Mouse (Mus musculus) MEL (cell line): ENCODE results near the gene Cd300lf. TPM values are rescaled to one million over a fixed set of nuclear protein-coding genes. Genes with fewer than 3 reads are reported as not detected.

Experiments used
- DNase-seq: peaks from one replicate; pipeline ENCODE4 v3.0.0; 2011; ENCODE audit warnings: low read depth, low spot score
- H3K27ac ChIP-seq: 2 replicates; pipeline ENCODE4 v1.5.1; 2012; ENCODE audit warnings: low read depth, mild to moderate bottlenecking, control low read depth, low read length, moderate library complexity; ENCODE audit not compliant: control insufficient read depth
- H3K27me3 ChIP-seq, 2 experiments: fragments of 150-350 bp in 1 of 2; sonication (generic) in 1 of 2; 2 replicates each; pipeline ENCODE4 v1.6.1; 2012; ENCODE audit warnings: low read length in 2 of 2, mild to moderate bottlenecking in 2 of 2, improper control_type of control experiment in 1 of 2, moderate library complexity in 1 of 2; ENCODE audit not compliant: insufficient read depth in 2 of 2, control insufficient read depth in 1 of 2
- H3K36me3 ChIP-seq, 2 experiments: 2 replicates each; pipeline ENCODE4 v1.6.1; 2012 to 2014; ENCODE audit warnings: low read length in 2 of 2, improper control_type of control experiment in 1 of 2, inconsistent platforms in 1 of 2, mild to moderate bottlenecking in 1 of 2; ENCODE audit not compliant: insufficient read depth in 2 of 2, control insufficient read depth in 1 of 2
- H3K4me1 ChIP-seq, 2 experiments: fragments of 150-350 bp in 1 of 2; sonication (generic) in 1 of 2; 2 replicates each; pipeline ENCODE4 v1.6.1; 2012; ENCODE audit warnings: low read length in 2 of 2, improper control_type of control experiment in 1 of 2, mild to moderate bottlenecking in 1 of 2; ENCODE audit not compliant: insufficient read depth in 2 of 2, control insufficient read depth in 1 of 2
- H3K4me3 ChIP-seq, 2 experiments: fragments of 150-350 bp in 1 of 2; sonication (generic) in 1 of 2; 2 replicates each; pipeline ENCODE4 v1.5.1; 2012; ENCODE audit warnings: low read depth in 2 of 2, low read length in 2 of 2, mild to moderate bottlenecking in 2 of 2, moderate library complexity in 2 of 2, control low read depth in 1 of 2, improper control_type of control experiment in 1 of 2; ENCODE audit not compliant: control insufficient read depth in 1 of 2, insufficient read depth in 1 of 2
- H3K79me2 ChIP-seq: 2 replicates; pipeline ENCODE4 v1.6.1; 2012; ENCODE audit warnings: mild to moderate bottlenecking, low read length, moderate library complexity; ENCODE audit not compliant: control insufficient read depth, poor library complexity, insufficient read depth
- H3K9ac ChIP-seq: 2 replicates; pipeline ENCODE4 v1.6.1; 2012; ENCODE audit warnings: low read depth, mild to moderate bottlenecking, control low read depth, low read length, moderate library complexity; ENCODE audit not compliant: control insufficient read depth, poor library complexity, severe bottlenecking
- H3K9me3 ChIP-seq: fragments of 150-350 bp; sonication (generic); replicated peaks from 2 replicates; pipeline ENCODE4 v1.6.1; 2012; ENCODE audit warnings: mild to moderate bottlenecking, low read length, improper control_type of control experiment, moderate library complexity; ENCODE audit not compliant: insufficient read depth
- BHLHE40 ChIP-seq: IDR thresholded peaks from 2 replicates; pipeline ENCODE4 v1.6.1; 2012; ENCODE audit warnings: low read depth, mild to moderate bottlenecking, inconsistent platforms, low read length, improper control_type of control experiment, borderline replicate concordance
- CHD1 ChIP-seq: IDR thresholded peaks from 2 replicates; pipeline ENCODE4 v1.6.1; 2012; ENCODE audit warnings: low read depth, mild to moderate bottlenecking, inconsistent platforms, low read length, improper control_type of control experiment
- CTCF ChIP-seq, 3 experiments: IDR thresholded peaks in 2 of 3; conservative IDR thresholded peaks in 1 of 3; 2 replicates each; pipeline ENCODE4 v1.5.1; 2011 to 2012; ENCODE audit warnings: low read length in 3 of 3, low read depth in 2 of 3, mild to moderate bottlenecking in 2 of 3, improper control_type of control experiment in 1 of 3, inconsistent platforms in 1 of 3, mixed read lengths in 1 of 3, moderate library complexity in 1 of 3; ENCODE audit not compliant: control insufficient read depth in 1 of 3, insufficient read depth in 1 of 3, poor library complexity in 1 of 3, severe bottlenecking in 1 of 3
- E2F4 ChIP-seq: IDR thresholded peaks from 2 replicates; pipeline ENCODE4 v1.6.1; 2011; ENCODE audit warnings: low read depth, low read length, improper control_type of control experiment, borderline replicate concordance
- EP300 ChIP-seq, 2 experiments: IDR thresholded peaks; 2 replicates each; pipeline ENCODE4 v1.6.1; 2011; ENCODE audit warnings: improper control_type of control experiment in 2 of 2, low read length in 2 of 2, low read depth in 1 of 2, mild to moderate bottlenecking in 1 of 2
- ETS1 ChIP-seq: IDR thresholded peaks from 2 replicates; pipeline ENCODE4 v1.6.1; 2012; ENCODE audit warnings: low read depth, mild to moderate bottlenecking, inconsistent platforms, low read length, improper control_type of control experiment, moderate library complexity
- GATA1 ChIP-seq: IDR thresholded peaks from 2 replicates; pipeline ENCODE4 v1.6.1; 2011; ENCODE audit warnings: low read depth, low read length, improper control_type of control experiment
- KAT2A ChIP-seq: conservative IDR thresholded peaks from 2 replicates; pipeline ENCODE4 v1.6.1; 2012; ENCODE audit warnings: low read depth, low read length, improper control_type of control experiment, inconsistent platforms
- MYB ChIP-seq: IDR thresholded peaks from 2 replicates; pipeline ENCODE4 v1.6.1; 2011; ENCODE audit warnings: mild to moderate bottlenecking, low read depth, low read length, improper control_type of control experiment
- MYC ChIP-seq: IDR thresholded peaks from 2 replicates; pipeline ENCODE4 v1.6.1; 2011; ENCODE audit warnings: low read depth, mild to moderate bottlenecking, low read length, improper control_type of control experiment, moderate library complexity
- NELFE ChIP-seq: IDR thresholded peaks from 2 replicates; pipeline ENCODE4 v1.6.1; 2011; ENCODE audit warnings: low read depth, low read length, improper control_type of control experiment
- POLR2AphosphoS2 ChIP-seq: IDR thresholded peaks from 2 replicates; pipeline ENCODE4 v1.6.1; 2011; ENCODE audit warnings: low read length, improper control_type of control experiment
- RAD21 ChIP-seq: IDR thresholded peaks from 2 replicates; pipeline ENCODE4 v1.6.1; 2011; ENCODE audit warnings: mild to moderate bottlenecking, low read depth, low read length, improper control_type of control experiment
- RCOR1 ChIP-seq: IDR thresholded peaks from 2 replicates; pipeline ENCODE4 v1.6.1; 2012; ENCODE audit warnings: low read depth, mild to moderate bottlenecking, inconsistent platforms, low read length, improper control_type of control experiment
- SMC3 ChIP-seq: IDR thresholded peaks from 2 replicates; pipeline ENCODE4 v1.6.1; 2011; ENCODE audit warnings: low read depth, low read length, improper control_type of control experiment
- TAL1 ChIP-seq: IDR thresholded peaks from 2 replicates; pipeline ENCODE4 v1.6.1; 2012; ENCODE audit warnings: mild to moderate bottlenecking, inconsistent platforms, low read length, moderate library complexity, mixed read lengths
- TBP ChIP-seq: IDR thresholded peaks from 2 replicates; pipeline ENCODE4 v1.8.0; 2011; ENCODE audit warnings: low read depth, low read length, improper control_type of control experiment
- TCF12 ChIP-seq: IDR thresholded peaks from 2 replicates; pipeline ENCODE4 v1.6.1; 2014; ENCODE audit warnings: low read depth, mild to moderate bottlenecking, inconsistent platforms, low read length, improper control_type of control experiment, moderate library complexity
- USF1 ChIP-seq: IDR thresholded peaks from 2 replicates; pipeline ENCODE4 v1.6.1; 2014; ENCODE audit warnings: low read depth, mild to moderate bottlenecking, inconsistent platforms, low read length, improper control_type of control experiment, moderate library complexity
- ZMIZ1 ChIP-seq: IDR thresholded peaks from 2 replicates; pipeline ENCODE4 v1.6.1; 2012; ENCODE audit warnings: low read depth, mild to moderate bottlenecking, inconsistent platforms, low read length, improper control_type of control experiment, moderate library complexity
- ZNF384 ChIP-seq: IDR thresholded peaks from 2 replicates; pipeline ENCODE4 v1.6.1; 2012; ENCODE audit warnings: low read depth, mild to moderate bottlenecking, inconsistent platforms, low read length, improper control_type of control experiment
- polyA plus RNA-seq, 2 experiments: library from polyadenylated mRNA; stranded (reverse) in 1 of 2; unstranded in 1 of 2; fragments of >175 nt in 1 of 2; fragments of >200 nt in 1 of 2; gene quantifications; 2 replicates each; pipeline versions ENCODE4 v1.2.1 to v1.2.4; 2012; ENCODE audit warnings: low replicate concordance in 2 of 2, low read depth in 1 of 2; ENCODE audit not compliant: insufficient read length in 2 of 2, insufficient read depth in 1 of 2, missing spikeins in 1 of 2
- total RNA-seq: library from RNA; depleted of rRNA; stranded (reverse); fragments of 300-350 nt; gene quantifications from 2 replicates; pipeline ENCODE4 v1.2.3, GENCODE M21; 2012

Cd300lf gene
- total and polyA plus RNA-seq, 3 experiments, result 0.12 to 0.46 TPM; not detected in 1

GRCm38 (mm10) chr11:115181913-115182638, 48.3 kb upstream of the Cd300lf start (continued):
- no peak for TF ChIP-seq MYB

- no peaks in the 10 kb centered on the region for H3K79me2 ChIP-seq
- H3K27ac ChIP-seq, result no peak overlapping the region
- no peak overlapping the region for H3K9ac ChIP-seq
- TF ChIP-seq ETS1 (no peak), RCOR1 (no peak), CTCF (IDR thresholded peaks at IDR 0.05 in 2 of 3, conservative IDR thresholded peaks at IDR 0.05 in 1 of 3; ENCODE audit: control insufficient read depth in 1 of 3, insufficient read depth in 1 of 3, low read depth in 2 of 3, low read length in 3 of 3, poor library complexity in 1 of 3, severe bottlenecking in 1 of 3) (no peak), TAL1 (no peak), TCF12 (no peak), KAT2A (no peak), ZMIZ1 (no peak), RAD21 (no peak), BHLHE40 (no peak), TBP (no peak), E2F4 (no peak), ZNF384 (no peak), NELFE (no peak), SMC3 (no peak), MYB (no peak), CHD1 (no peak), GATA1 (no peak), POLR2AphosphoS2 (no peak), EP300 (IDR thresholded peaks at IDR 0.05; ENCODE audit: low read depth in 1 of 2, low read length in 2 of 2) (no peak), USF1 (no peak)
- no peak overlapping the region for H3K4me3 ChIP-seq
- no peak for DNase-seq
- peaks cover 4% of the 10 kb centered on the region in 2 experiments for H3K36me3 ChIP-seq
- H3K9me3 ChIP-seq, result no peaks in the 10 kb centered on the region
- no peaks in the 10 kb centered on the region for H3K27me3 ChIP-seq
- H3K4me1 ChIP-seq, result peaks cover 0 to 5% of the 10 kb centered on the region in 2 experiments; a peak in 2 of 4 replicates
Observed at GRCm38 (mm10) chr11:115179881-115180280, 46.1 kb upstream of the Cd300lf start.

- no peak for TF ChIP-seq ZMIZ1
- TF ChIP-seq MYC, result no peak
- Histone ChIP-seq H3K27me3 (no peaks in the 10 kb centered on the region), H3K9ac (no peak overlapping the region), H3K79me2 (no peaks in the 10 kb centered on the region), H3K4me3 (no peak overlapping the region), H3K9me3 (no peaks in the 10 kb centered on the region), H3K4me1 (no peaks in the 10 kb centered on the region), H3K36me3 (peaks cover 0 to 4% of the 10 kb centered on the region in 2 experiments; a peak in 2 of 4 replicates), H3K27ac (no peak overlapping the region)
- no peak for DNase-seq
Observed at GRCm38 (mm10) chr11:115179191-115179590, 45.4 kb upstream of the Cd300lf start.
